Mouse (Mus musculus): ENCODE results near the gene Engase. TPM values are rescaled to one million over a fixed set of nuclear protein-coding genes. Genes with fewer than 3 reads are reported as not detected.

Engase gene
- 10 to 100 TPM; 13.5 to 15.9 TPM for total RNA-seq (2023)

DNA sequence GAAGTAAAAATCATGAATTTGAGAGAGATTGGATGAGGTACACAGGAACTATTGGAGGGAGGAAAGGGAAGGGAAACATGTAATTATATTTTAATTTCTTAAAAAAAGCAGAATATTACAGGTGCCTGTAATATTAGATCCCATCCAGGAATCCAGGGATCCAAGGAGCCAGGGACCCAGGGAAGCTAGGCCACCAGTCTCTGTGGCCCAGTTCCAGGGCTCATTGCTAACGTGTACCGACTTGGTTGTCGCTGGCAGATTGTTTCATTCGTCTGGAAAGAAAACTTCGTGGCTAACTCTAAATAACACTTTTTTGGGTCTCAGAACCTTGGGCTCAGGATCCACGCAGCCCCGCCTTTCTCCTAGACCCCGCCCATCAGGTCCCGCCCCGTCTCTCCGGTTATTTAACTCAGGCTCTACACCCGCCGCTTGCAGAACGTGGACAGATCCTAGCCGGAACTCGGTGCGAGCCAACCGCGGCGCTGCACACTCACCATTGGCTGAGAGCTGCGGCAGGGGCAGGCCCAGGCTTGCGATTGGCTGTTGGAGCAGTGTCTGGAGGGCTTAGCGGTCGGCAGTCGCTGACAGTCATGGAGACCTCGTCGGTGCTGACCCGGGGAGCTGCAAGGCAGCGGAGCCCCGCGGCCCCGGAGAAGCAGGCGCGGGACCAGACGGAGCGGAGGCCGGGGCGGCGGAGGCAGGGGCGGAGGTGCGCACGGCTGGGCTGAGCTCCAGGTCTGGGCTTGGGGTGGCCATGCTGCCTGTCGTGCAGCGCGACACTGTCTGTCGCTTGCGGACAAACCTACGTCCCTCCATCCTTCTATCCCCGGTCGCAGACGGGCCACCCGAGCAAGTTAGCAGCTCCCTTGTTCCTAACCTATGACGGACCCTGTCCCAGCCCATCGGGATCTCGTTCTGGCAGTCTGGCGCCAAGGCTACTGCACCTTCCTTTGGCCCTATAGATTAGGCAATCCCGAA is at the start of gene Engase:
Engase (plus strand) TSS at position 434 of the 978 bp plus-strand sequence.

DNA sequence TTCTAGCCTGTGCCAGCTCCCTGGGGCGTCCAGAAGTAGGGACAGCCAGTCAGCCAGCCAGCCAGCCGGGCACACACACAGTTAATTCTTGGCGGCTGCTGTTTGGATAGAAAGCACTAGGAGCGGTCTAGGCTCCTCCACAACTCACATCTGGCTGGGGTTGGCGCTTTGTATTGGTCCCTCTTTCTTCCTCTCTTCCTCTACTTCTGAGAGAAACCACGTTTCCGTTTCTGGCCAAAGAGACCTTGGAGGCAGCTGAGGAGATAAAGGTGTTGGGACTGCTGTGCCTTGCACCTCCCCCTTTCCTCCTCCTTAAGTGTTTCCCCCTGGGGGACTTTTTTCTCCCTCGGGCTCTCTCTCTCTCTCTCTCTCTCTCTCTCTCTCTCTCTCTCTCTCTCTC is 48.6 kb upstream of the Engase start, which contains the start of gene C1qtnf1:
C1qtnf1 (plus strand) TSS at position 218 of the 400 bp plus-strand sequence.

Other genes with a start within 250 kb of the Engase start
- gene Cyth1, start 228.2 kb upstream of the Engase start, total RNA-seq (2023) = 10 to 100 TPM; 63.2 to 81.4 TPM
- 10 to 100 TPM; 33.3 to 34.2 TPM for gene Usp36, start 186.6 kb upstream of the Engase start, total RNA-seq (2023)
- 1 to 10 TPM; 2.9 to 3.1 TPM for gene Cep295nl, start 134.3 kb upstream of the Engase start, total RNA-seq (2023)
- 10 to 100 TPM; 87.7 to 92.6 TPM for gene Timp2, start 121.1 kb upstream of the Engase start, total RNA-seq (2023)
- gene Lgals3bp, start 74.7 kb upstream of the Engase start, total RNA-seq (2023) = 100 to 1,000 TPM; 131 to 147 TPM
- 10 to 100 TPM; 36.0 to 36.1 TPM for gene Cant1, start 57.7 kb upstream of the Engase start, total RNA-seq (2023)
- not detected for gene C1qtnf1, start 48.6 kb upstream of the Engase start, total RNA-seq (2023)